Mouse (Mus musculus) limb, embryonic 11.5 days (tissue): ENCODE data around the gene Pcsk2. TPM values are rescaled to one million over a fixed set of nuclear protein-coding genes. Genes with fewer than 3 reads are reported as not detected.

Source experiments
- ATAC-seq: fragments of 200-750 bp; cut with Nextera tagmentation; 2 replicates; pipeline ENCODE4 v1.8.0; 2017; ENCODE audit warnings: low read depth; ENCODE audit not compliant: insufficient number of reproducible peaks, low FRiP score, low TSS enrichment
- DNase-seq: peaks from one replicate; pipeline ENCODE4 v3.0.0-alpha.2; 2015; ENCODE audit warnings: low spot score
- H3K27ac ChIP-seq: fragments of 300-500 bp; sonication (generic); replicated peaks from 2 replicates; pipeline ENCODE4 v1.5.1; 2014; ENCODE audit warnings: low read depth, mild to moderate bottlenecking, low read length
- H3K27me3 ChIP-seq: fragments of 300-500 bp; sonication (generic); 2 replicates; pipeline ENCODE4 v1.6.1; 2014; ENCODE audit warnings: mild to moderate bottlenecking, low read length, mixed read lengths; ENCODE audit not compliant: control insufficient read depth, insufficient read depth
- H3K36me3 ChIP-seq: fragments of 300-500 bp; sonication (generic); 2 replicates; pipeline ENCODE4 v1.6.1; 2014; ENCODE audit warnings: mild to moderate bottlenecking, low read length, moderate library complexity, mixed read lengths; ENCODE audit not compliant: control insufficient read depth, insufficient read depth
- H3K4me1 ChIP-seq: fragments of 300-500 bp; sonication (generic); 2 replicates; pipeline ENCODE4 v1.6.1; 2014; ENCODE audit warnings: low read length, mixed read lengths; ENCODE audit not compliant: control insufficient read depth, insufficient read depth
- H3K4me2 ChIP-seq: fragments of 300-500 bp; sonication (generic); 2 replicates; pipeline ENCODE4 v1.6.1; 2014; ENCODE audit warnings: low read depth, mild to moderate bottlenecking, moderate library complexity; ENCODE audit not compliant: severe bottlenecking
- H3K4me3 ChIP-seq: fragments of 300-500 bp; sonication (generic); 2 replicates; pipeline ENCODE4 v1.5.1; 2014; ENCODE audit warnings: low read depth, low read length
- H3K9ac ChIP-seq: fragments of 300-500 bp; sonication (generic); 2 replicates; pipeline ENCODE4 v1.6.1; 2014; ENCODE audit warnings: mild to moderate bottlenecking, low read length
- H3K9me3 ChIP-seq: fragments of 300-500 bp; sonication (generic); 2 replicates; pipeline ENCODE4 v1.6.1; 2016; ENCODE audit warnings: low read length; ENCODE audit not compliant: control insufficient read depth
- WGBS: fragments of 180-500 bp; shearing (Covaris S2); extraction: QIAGEN DNeasy Blood & Tissue Kit; methylation state at CpG from one replicate; pipeline ENCODE4 v1.1.7; 2014; 5-methylcytosine and 5-hydroxymethylcytosine counted together
- polyA plus RNA-seq: library from polyadenylated mRNA; unstranded; fragments of >200 nt; fragmentation: Nextera tagmentation; extraction: Ambion mirVana; gene quantifications from 2 replicates; pipeline ENCODE4 v1.2.1, GENCODE M21; 2014

Pcsk2 gene
- polyA plus RNA-seq, 1 experiment from 2014 or later: 0.51 TPM

DNA sequence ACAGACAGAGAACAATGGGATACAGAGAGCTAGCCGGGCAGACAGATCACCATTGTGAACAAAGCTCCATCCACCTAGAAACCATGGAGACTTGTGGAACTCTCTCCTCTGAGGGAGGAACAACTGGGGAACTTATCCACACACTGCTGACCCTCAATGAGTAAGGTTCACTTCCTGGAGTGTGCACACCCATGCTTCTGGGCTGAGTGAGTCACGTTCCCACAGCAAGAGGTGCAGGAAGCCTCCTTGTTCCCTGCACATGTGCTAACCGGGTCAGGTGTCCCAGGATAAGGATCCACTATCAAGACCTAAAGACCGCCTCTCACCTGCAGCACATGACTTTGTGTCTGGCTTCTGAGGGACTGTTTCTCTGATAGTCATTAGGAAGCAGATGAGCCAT is 307.5 kb downstream of the Pcsk2 start:
- Histone ChIP-seq H3K4me1 (no peaks in the 10 kb centered on the region), H3K27me3 (no peaks in the 10 kb centered on the region), H3K9me3 (no peaks in the 10 kb centered on the region), H3K4me2 (no peak overlapping the region), H3K27ac (no peak overlapping the region), H3K9ac (no peak overlapping the region), H3K4me3 (no peak overlapping the region), H3K36me3 (no peaks in the 10 kb centered on the region)
- ATAC-seq (no peak), DNase-seq (no peak)
- WGBS: 82% methylated on average over 4 of the region's 4 CpGs

DNA sequence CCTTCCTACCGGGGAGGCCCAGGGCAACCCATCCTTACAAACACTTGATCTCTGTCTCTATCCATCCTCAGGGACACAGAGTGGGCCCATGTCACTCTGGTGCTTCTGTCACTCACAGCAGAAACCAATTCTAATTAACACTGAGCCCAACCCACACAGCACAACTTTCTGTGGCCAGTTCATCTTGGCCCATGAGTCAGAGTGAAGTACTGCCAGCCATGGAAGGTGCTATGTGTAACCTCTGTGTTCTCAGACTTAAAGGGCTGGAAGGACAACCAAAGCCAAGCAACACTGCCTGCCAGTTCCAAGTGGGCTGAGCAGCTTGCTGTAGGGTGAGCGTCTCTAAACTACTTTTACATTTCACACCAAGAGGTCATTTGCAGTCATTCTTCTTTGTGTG is 313.2 kb downstream of the Pcsk2 start:
- no peak overlapping the region for H3K9ac ChIP-seq
- no peak overlapping the region for H3K4me2 ChIP-seq
- no peak for ATAC-seq
- 84% methylated on average over 2 of the region's 2 CpGs for WGBS
- no peaks in the 10 kb centered on the region for H3K36me3 ChIP-seq
- no peaks in the 10 kb centered on the region for H3K9me3 ChIP-seq
- no peak overlapping the region for H3K27ac ChIP-seq
- no peak overlapping the region for H3K4me3 ChIP-seq
- no peaks in the 10 kb centered on the region for H3K27me3 ChIP-seq
- no peaks in the 10 kb centered on the region for H3K4me1 ChIP-seq
- DNase-seq: no peak

GRCm38 (mm10) chr2:143862484-143863231 is 316.7 kb downstream of the Pcsk2 start, which contains the start of gene Bfsp1:
Gene Bfsp1 (minus strand): TSS chr2:143863173.
- 3% methylated on average over 86 of the region's 86 CpGs for WGBS
- H3K4me3 ChIP-seq: peak within 1 kb of the TSS; percentile 32
- no peaks in the 10 kb centered on the region for H3K27me3 ChIP-seq
- H3K9ac ChIP-seq: peak within 1 kb of the TSS; percentile 82
- H3K4me2 ChIP-seq: peak within 1 kb of the TSS; percentile 85
- no peak within 1 kb of the TSS for H3K27ac ChIP-seq
- ATAC-seq: peak; percentile 74; the same call in 1 of the 2 replicates
- peak; percentile 63 for DNase-seq
- no peaks in the 10 kb centered on the region for H3K4me1 ChIP-seq
- no peaks in the 10 kb centered on the region for H3K36me3 ChIP-seq
- no peaks in the 10 kb centered on the region for H3K9me3 ChIP-seq

DNA sequence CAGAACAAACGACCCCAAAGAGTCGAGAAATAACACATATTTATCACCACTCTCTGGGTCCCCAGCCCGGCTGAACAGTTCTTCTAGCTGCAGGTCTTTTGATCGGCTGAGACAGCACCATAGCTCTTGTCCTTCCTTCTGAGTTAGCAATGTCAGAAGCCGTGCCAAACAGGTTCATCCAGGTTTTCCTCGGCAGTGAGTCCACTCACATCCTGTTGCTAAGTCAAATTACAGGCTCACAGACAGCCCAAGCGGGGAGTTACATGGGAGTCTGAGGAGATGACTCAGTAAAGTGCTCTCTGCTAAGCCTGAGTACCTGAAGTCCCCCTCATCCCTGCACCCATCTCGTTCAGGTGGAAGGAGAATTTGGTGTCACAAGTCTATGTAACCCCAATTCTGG is 318.6 kb downstream of the Pcsk2 start:
- no peak for DNase-seq
- no peaks in the 10 kb centered on the region for H3K9me3 ChIP-seq
- H3K4me1 ChIP-seq: no peaks in the 10 kb centered on the region
- no peak for ATAC-seq
- 57% methylated on average over 8 of the region's 8 CpGs for WGBS
- H3K4me2 ChIP-seq: no peak overlapping the region
- H3K27me3 ChIP-seq: no peaks in the 10 kb centered on the region
- H3K36me3 ChIP-seq: no peaks in the 10 kb centered on the region
- H3K9ac ChIP-seq: no peak overlapping the region
- no peak overlapping the region for H3K27ac ChIP-seq
- H3K4me3 ChIP-seq: no peak overlapping the region
